Mouse (Mus musculus): ENCODE results near the gene Crebl2. TPM values are rescaled to one million over a fixed set of nuclear protein-coding genes. Genes with fewer than 3 reads are reported as not detected.

Crebl2 gene
- polyA plus RNA-seq, 1 experiment from 2014 or later, result 3.5 TPM

- no peaks in the 10 kb centered on the region for H3K9me3 ChIP-seq (ENCODE audit: control insufficient read depth, low read depth, low read length)
- peak overlapping the region; percentile 53 for H3K4me2 ChIP-seq (replicated peaks; ENCODE audit: low read depth, low read length)
- no peaks in the 10 kb centered on the region for H3K27me3 ChIP-seq (ENCODE audit: control insufficient read depth, insufficient read depth, low read length)
- H3K27ac ChIP-seq (ENCODE audit: low read length), result peak overlapping the region; percentile 63
- no peaks in the 10 kb centered on the region for H3K36me3 ChIP-seq (ENCODE audit: control insufficient read depth, insufficient read depth, low read length)
- peak overlapping the region; percentile 61 for H3K9ac ChIP-seq (replicated peaks; ENCODE audit: low read depth, low read length)
- peak overlapping the region; percentile 58 for H3K4me3 ChIP-seq (ENCODE audit: low read depth, low read length)
- H3K4me1 ChIP-seq (ENCODE audit: control insufficient read depth, insufficient read depth, low read length), result 0 out of 2 replicates have a peak, but pooled peaks cover 7% of the 10 kb centered on the region
- no peak for ATAC-seq (ENCODE audit: insufficient number of reproducible peaks, insufficient read depth, low FRiP score, low read depth)
- 46% methylated on average over 21 of the region's 21 CpGs for WGBS
Observed at GRCm38 (mm10) chr6:134793046-134793806, 36.7 kb upstream of the Crebl2 start.

DNA sequence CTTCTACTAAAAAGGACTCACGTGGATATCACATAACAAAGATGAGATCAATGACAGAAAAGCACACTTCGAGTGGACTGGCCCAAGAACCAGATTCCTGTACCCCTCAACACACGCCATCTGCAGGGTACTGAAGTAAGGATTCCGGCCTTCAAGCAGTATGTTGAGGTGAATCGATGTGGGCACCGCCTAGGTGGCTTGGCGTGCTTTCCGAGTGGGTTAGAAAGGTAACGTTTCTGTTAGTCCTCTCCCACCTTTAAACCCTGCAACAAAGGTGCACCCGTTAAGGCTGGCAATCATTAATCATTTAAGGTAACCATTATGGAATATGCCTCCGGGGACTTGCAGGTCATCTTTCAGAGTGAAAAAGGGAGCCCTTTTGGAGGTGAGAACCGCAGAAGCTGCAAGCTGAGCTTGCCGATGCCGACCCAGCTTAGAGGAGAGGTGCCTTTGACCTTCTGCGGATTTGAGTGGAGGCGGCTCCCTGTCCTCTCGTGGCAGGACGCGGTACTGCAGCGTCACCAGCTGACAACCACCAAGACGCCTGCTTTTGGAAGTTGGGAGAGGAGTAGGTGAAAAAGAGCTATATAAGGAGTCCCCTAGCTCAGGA, 35.9 kb upstream of the Crebl2 start:
- 17% methylated on average over 21 of the region's 21 CpGs for WGBS
- Histone ChIP-seq H3K36me3 (ENCODE audit: control insufficient read depth, insufficient read depth, low read length) (no peaks in the 10 kb centered on the region), H3K4me3 (ENCODE audit: low read depth, low read length) (no peak overlapping the region), H3K27me3 (ENCODE audit: control insufficient read depth, insufficient read depth, low read length) (no peaks in the 10 kb centered on the region), H3K9me3 (ENCODE audit: control insufficient read depth, low read depth, low read length) (no peaks in the 10 kb centered on the region), H3K4me1 (ENCODE audit: control insufficient read depth, insufficient read depth, low read length) (0 out of 2 replicates have a peak, but pooled peaks cover 7% of the 10 kb centered on the region), H3K9ac (replicated peaks; ENCODE audit: low read depth, low read length) (no peak overlapping the region), H3K4me2 (replicated peaks; ENCODE audit: low read depth, low read length) (peak overlapping the region; percentile 24), H3K27ac (ENCODE audit: low read length) (no peak overlapping the region)
- ATAC-seq (ENCODE audit: insufficient number of reproducible peaks, insufficient read depth, low FRiP score, low read depth), result no peak

GRCm38 (mm10) chr6:134796297-134796696, 33.7 kb upstream of the Crebl2 start:
- Histone ChIP-seq H3K4me2 (replicated peaks; ENCODE audit: low read depth, low read length) (no peak overlapping the region), H3K27ac (ENCODE audit: low read length) (no peak overlapping the region), H3K9ac (replicated peaks; ENCODE audit: low read depth, low read length) (no peak overlapping the region), H3K4me3 (ENCODE audit: low read depth, low read length) (no peak overlapping the region), H3K9me3 (ENCODE audit: control insufficient read depth, low read depth, low read length) (no peaks in the 10 kb centered on the region), H3K27me3 (ENCODE audit: control insufficient read depth, insufficient read depth, low read length) (no peaks in the 10 kb centered on the region), H3K4me1 (ENCODE audit: control insufficient read depth, insufficient read depth, low read length) (0 out of 2 replicates have a peak, but pooled peaks cover 5% of the 10 kb centered on the region), H3K36me3 (ENCODE audit: control insufficient read depth, insufficient read depth, low read length) (no peaks in the 10 kb centered on the region)
- no peak for ATAC-seq (ENCODE audit: insufficient number of reproducible peaks, insufficient read depth, low FRiP score, low read depth)
- 87% methylated on average over 10 of the region's 10 CpGs for WGBS

- Histone ChIP-seq H3K9ac (replicated peaks; ENCODE audit: low read depth, low read length) (no peak overlapping the region), H3K27ac (ENCODE audit: low read length) (no peak overlapping the region), H3K4me2 (replicated peaks; ENCODE audit: low read depth, low read length) (no peak overlapping the region), H3K4me1 (ENCODE audit: control insufficient read depth, insufficient read depth, low read length) (no peaks in the 10 kb centered on the region), H3K36me3 (ENCODE audit: control insufficient read depth, insufficient read depth, low read length) (no peaks in the 10 kb centered on the region), H3K4me3 (ENCODE audit: low read depth, low read length) (no peak overlapping the region), H3K9me3 (ENCODE audit: control insufficient read depth, low read depth, low read length) (no peaks in the 10 kb centered on the region), H3K27me3 (ENCODE audit: control insufficient read depth, insufficient read depth, low read length) (no peaks in the 10 kb centered on the region)
- 34% methylated on average over 1 of the region's 1 CpGs for WGBS
- no peak for ATAC-seq (ENCODE audit: insufficient number of reproducible peaks, insufficient read depth, low FRiP score, low read depth)
Observed at GRCm38 (mm10) chr6:134801483-134801882, 28.5 kb upstream of the Crebl2 start.

DNA sequence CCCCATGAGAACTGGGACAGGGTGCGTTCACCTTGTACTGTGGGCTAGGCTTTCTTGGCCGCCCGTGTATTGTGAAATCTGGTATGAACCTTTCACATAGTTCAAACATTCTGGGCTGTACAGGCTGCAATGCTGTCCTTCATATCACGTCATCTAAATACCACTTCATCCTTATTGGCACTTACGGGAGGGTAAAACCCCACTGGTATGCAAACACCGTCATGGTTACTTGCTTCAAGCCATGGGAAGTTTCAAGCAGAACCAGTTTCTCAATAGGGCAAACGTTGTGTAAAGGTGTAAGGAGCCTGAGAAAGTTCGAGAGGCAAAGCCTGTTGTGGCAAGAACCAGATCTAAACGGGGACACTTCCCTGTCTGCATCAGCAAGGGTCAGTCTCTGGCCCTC, 27.3 kb upstream of the Crebl2 start:
- Histone ChIP-seq H3K9me3 (ENCODE audit: control insufficient read depth, low read depth, low read length) (no peaks in the 10 kb centered on the region), H3K4me2 (replicated peaks; ENCODE audit: low read depth, low read length) (no peak overlapping the region), H3K4me3 (ENCODE audit: low read depth, low read length) (no peak overlapping the region), H3K27ac (ENCODE audit: low read length) (no peak overlapping the region), H3K4me1 (ENCODE audit: control insufficient read depth, insufficient read depth, low read length) (no peaks in the 10 kb centered on the region), H3K36me3 (ENCODE audit: control insufficient read depth, insufficient read depth, low read length) (no peaks in the 10 kb centered on the region), H3K27me3 (ENCODE audit: control insufficient read depth, insufficient read depth, low read length) (no peaks in the 10 kb centered on the region), H3K9ac (replicated peaks; ENCODE audit: low read depth, low read length) (no peak overlapping the region)
- 65% methylated on average over 9 of the region's 9 CpGs for WGBS
- peak; percentile 65 for ATAC-seq (ENCODE audit: insufficient number of reproducible peaks, insufficient read depth, low FRiP score, low read depth)

GRCm38 (mm10) chr6:134804736-134805277, 25.1 kb upstream of the Crebl2 start:
- Histone ChIP-seq H3K36me3 (ENCODE audit: control insufficient read depth, insufficient read depth, low read length) (no peaks in the 10 kb centered on the region), H3K4me2 (replicated peaks; ENCODE audit: low read depth, low read length) (no peak overlapping the region), H3K9me3 (ENCODE audit: control insufficient read depth, low read depth, low read length) (no peaks in the 10 kb centered on the region), H3K27me3 (ENCODE audit: control insufficient read depth, insufficient read depth, low read length) (no peaks in the 10 kb centered on the region), H3K4me3 (ENCODE audit: low read depth, low read length) (no peak overlapping the region), H3K4me1 (ENCODE audit: control insufficient read depth, insufficient read depth, low read length) (no peaks in the 10 kb centered on the region), H3K9ac (replicated peaks; ENCODE audit: low read depth, low read length) (no peak overlapping the region), H3K27ac (ENCODE audit: low read length) (no peak overlapping the region)
- WGBS, result 71% methylated on average over 5 of the region's 5 CpGs
- no peak for ATAC-seq (ENCODE audit: insufficient number of reproducible peaks, insufficient read depth, low FRiP score, low read depth)

GRCm38 (mm10) chr6:134806130-134806529, 23.8 kb upstream of the Crebl2 start:
- Histone ChIP-seq H3K4me2 (replicated peaks; ENCODE audit: low read depth, low read length) (no peak overlapping the region), H3K27ac (ENCODE audit: low read length) (no peak overlapping the region), H3K36me3 (ENCODE audit: control insufficient read depth, insufficient read depth, low read length) (no peaks in the 10 kb centered on the region), H3K9me3 (ENCODE audit: control insufficient read depth, low read depth, low read length) (no peaks in the 10 kb centered on the region), H3K4me3 (ENCODE audit: low read depth, low read length) (no peak overlapping the region), H3K27me3 (ENCODE audit: control insufficient read depth, insufficient read depth, low read length) (no peaks in the 10 kb centered on the region), H3K4me1 (ENCODE audit: control insufficient read depth, insufficient read depth, low read length) (no peaks in the 10 kb centered on the region), H3K9ac (replicated peaks; ENCODE audit: low read depth, low read length) (no peak overlapping the region)
- ATAC-seq (ENCODE audit: insufficient number of reproducible peaks, insufficient read depth, low FRiP score, low read depth), result no peak
- WGBS, result 79% methylated on average over 6 of the region's 6 CpGs

- Histone ChIP-seq H3K9me3 (ENCODE audit: control insufficient read depth, low read depth, low read length) (no peaks in the 10 kb centered on the region), H3K4me2 (replicated peaks; ENCODE audit: low read depth, low read length) (no peak overlapping the region), H3K4me3 (ENCODE audit: low read depth, low read length) (no peak overlapping the region), H3K27me3 (ENCODE audit: control insufficient read depth, insufficient read depth, low read length) (no peaks in the 10 kb centered on the region), H3K36me3 (ENCODE audit: control insufficient read depth, insufficient read depth, low read length) (no peaks in the 10 kb centered on the region), H3K4me1 (ENCODE audit: control insufficient read depth, insufficient read depth, low read length) (no peaks in the 10 kb centered on the region), H3K9ac (replicated peaks; ENCODE audit: low read depth, low read length) (no peak overlapping the region), H3K27ac (ENCODE audit: low read length) (no peak overlapping the region)
- ATAC-seq (ENCODE audit: insufficient number of reproducible peaks, insufficient read depth, low FRiP score, low read depth), result no peak
- WGBS, result 53% methylated on average over 1 of the region's 2 CpGs
Observed at GRCm38 (mm10) chr6:134807091-134807490, 22.9 kb upstream of the Crebl2 start.

All from stomach, embryonic 14.5 days (tissue).